Mouse (Mus musculus): ENCODE measurements around the gene Zfand4. TPM values are rescaled to one million over a fixed set of nuclear protein-coding genes. Genes with fewer than 3 reads are reported as not detected.

Zfand4 gene
- total and polyA plus RNA-seq, 3 experiments: 4.3 to 5.5 TPM; not detected in 1

GRCm38 (mm10) chr6:116286870-116287575, 23.0 kb downstream of the Zfand4 start:
- Histone ChIP-seq H3K9ac (ENCODE audit: control insufficient read depth, low read depth, low read length, poor library complexity, severe bottlenecking) (0 out of 2 replicates have a peak overlapping the region, but pooled peaks have one; percentile 11), H3K27me3 (ENCODE audit: control insufficient read depth in 1 of 2, insufficient read depth in 2 of 2, low read length in 2 of 2) (no peaks in the 10 kb centered on the region), H3K4me1 (ENCODE audit: control insufficient read depth in 1 of 2, insufficient read depth in 2 of 2, low read length in 2 of 2) (peaks cover 12 to 15% of the 10 kb centered on the region in 2 experiments), H3K36me3 (ENCODE audit: control insufficient read depth in 1 of 2, insufficient read depth in 2 of 2, low read length in 2 of 2) (peaks cover 0 to 18% of the 10 kb centered on the region in 2 experiments; a peak in 2 of 4 replicates), H3K27ac (ENCODE audit: control insufficient read depth, low read depth, low read length) (peak overlapping the region; percentile 80), H3K4me3 (ENCODE audit: control insufficient read depth in 1 of 2, insufficient read depth in 1 of 2, low read depth in 2 of 2, low read length in 2 of 2) (no peak overlapping the region), H3K9me3 (replicated peaks; ENCODE audit: insufficient read depth, low read length) (no peaks in the 10 kb centered on the region), H3K79me2 (ENCODE audit: control insufficient read depth, insufficient read depth, low read length, poor library complexity) (no peaks in the 10 kb centered on the region)
- DNase-seq (ENCODE audit: low read depth, low spot score): peak; percentile 94
- 0 out of 2 replicates have a peak, but pooled peaks have one; percentile 12 for TF ChIP-seq HCFC1 (IDR thresholded peaks at IDR 0.05; ENCODE audit: low read depth, low read length)
- peak; percentile 90 to 91 for TF ChIP-seq EP300 (IDR thresholded peaks at IDR 0.05; ENCODE audit: low read depth in 1 of 2, low read length in 2 of 2)
- 0 out of 2 replicates have a peak, but pooled peaks have one; percentile 31 for TF ChIP-seq MYB (IDR thresholded peaks at IDR 0.05; ENCODE audit: low read depth, low read length)
- peak; percentile 69; the same call in 1 of the 2 replicates for TF ChIP-seq MYC (IDR thresholded peaks at IDR 0.05; ENCODE audit: low read depth, low read length)
- peak; percentile 92 for TF ChIP-seq TAL1 (IDR thresholded peaks at IDR 0.05; ENCODE audit: low read length)
- TF ChIP-seq USF1 (IDR thresholded peaks at IDR 0.05; ENCODE audit: low read depth, low read length): 0 out of 2 replicates have a peak, but pooled peaks have one; percentile 6
- peak; percentile 78 for TF ChIP-seq MAX (IDR thresholded peaks at IDR 0.05; ENCODE audit: low read length)
- TF ChIP-seq POLR2AphosphoS5 (IDR thresholded peaks at IDR 0.05; ENCODE audit: borderline replicate concordance, low read depth, low read length): no peak
- no peak for TF ChIP-seq UBTF (IDR thresholded peaks at IDR 0.05; ENCODE audit: borderline replicate concordance, insufficient read depth, low read depth, low read length)
- no peak for TF ChIP-seq CHD1 (IDR thresholded peaks at IDR 0.05; ENCODE audit: low read depth, low read length)
- peak; percentile 79 for TF ChIP-seq RCOR1 (IDR thresholded peaks at IDR 0.05; ENCODE audit: low read depth, low read length)
- TF ChIP-seq ZNF384 (IDR thresholded peaks at IDR 0.05; ENCODE audit: low read depth, low read length): no peak
- TF ChIP-seq MAFK (IDR thresholded peaks at IDR 0.05; ENCODE audit: borderline replicate concordance, low read depth, low read length): peak; percentile 70; the same call in 1 of the 2 replicates
- TF ChIP-seq ELF1 (IDR thresholded peaks at IDR 0.05; ENCODE audit: low read depth, low read length): no peak
- TF ChIP-seq GABPA (IDR thresholded peaks at IDR 0.05; ENCODE audit: low read depth, low read length): peak; percentile 73
- TF ChIP-seq NELFE (IDR thresholded peaks at IDR 0.05; ENCODE audit: low read depth, low read length): peak; percentile 36; the same call in 1 of the 2 replicates
- TF ChIP-seq POLR2AphosphoS2 (IDR thresholded peaks at IDR 0.05; ENCODE audit: low read length): no peak
- no peak for TF ChIP-seq KAT2A (conservative IDR thresholded peaks at IDR 0.05; ENCODE audit: low read depth, low read length)
- TF ChIP-seq GATA1 (IDR thresholded peaks at IDR 0.05; ENCODE audit: low read depth, low read length): peak; percentile 70
- no peak for TF ChIP-seq USF2 (IDR thresholded peaks at IDR 0.05; ENCODE audit: borderline replicate concordance in 1 of 2, insufficient read depth in 1 of 2, low read depth in 1 of 2, low read length in 2 of 2)
- no peak for TF ChIP-seq ZMIZ1 (IDR thresholded peaks at IDR 0.05; ENCODE audit: low read depth, low read length)
- no peak for TF ChIP-seq POLR2A (IDR thresholded peaks at IDR 0.05; ENCODE audit: control insufficient read depth in 1 of 2, insufficient read depth in 1 of 2, low read depth in 1 of 2, low read length in 2 of 2, poor library complexity in 1 of 2)
- no peak; the same call in 1 of the 2 replicates for TF ChIP-seq ZKSCAN1 (IDR thresholded peaks at IDR 0.05; ENCODE audit: low read depth, low read length)
- peak; percentile 51; the same call in 1 of the 2 replicates for TF ChIP-seq TBP (IDR thresholded peaks at IDR 0.05; ENCODE audit: low read depth, low read length)
- no peak for TF ChIP-seq MAZ (IDR thresholded peaks at IDR 0.05; ENCODE audit: low read depth, low read length)
- TF ChIP-seq MXI1 (IDR thresholded peaks at IDR 0.05; ENCODE audit: low read depth, low read length): peak; percentile 81
- TF ChIP-seq E2F4 (IDR thresholded peaks at IDR 0.05; ENCODE audit: borderline replicate concordance, low read depth, low read length): no peak
- no peak for TF ChIP-seq SMC3 (IDR thresholded peaks at IDR 0.05; ENCODE audit: low read depth, low read length)
- no peak for TF ChIP-seq MEF2A (IDR thresholded peaks at IDR 0.05; ENCODE audit: extremely low read depth, insufficient replicate concordance, low read depth, low read length, poor library complexity, severe bottlenecking)
- TF ChIP-seq NRF1 (IDR thresholded peaks at IDR 0.05; ENCODE audit: insufficient read depth, low read depth, low read length, poor library complexity, severe bottlenecking): no peak
- TF ChIP-seq JUND (IDR thresholded peaks at IDR 0.05; ENCODE audit: low read depth, low read length): peak; percentile 82; the same call in 1 of the 2 replicates
- TF ChIP-seq ETS1 (IDR thresholded peaks at IDR 0.05; ENCODE audit: low read depth, low read length): peak; percentile 98
- TF ChIP-seq TCF12 (IDR thresholded peaks at IDR 0.05; ENCODE audit: low read depth, low read length): peak; percentile 91
- TF ChIP-seq CTCF (IDR thresholded peaks at IDR 0.05 in 2 of 3, conservative IDR thresholded peaks at IDR 0.05 in 1 of 3; ENCODE audit: control insufficient read depth in 1 of 3, insufficient read depth in 1 of 3, low read depth in 2 of 3, low read length in 3 of 3, poor library complexity in 1 of 3, severe bottlenecking in 1 of 3): no peak
- peak; percentile 50; the same call in 1 of the 2 replicates for TF ChIP-seq BHLHE40 (IDR thresholded peaks at IDR 0.05; ENCODE audit: borderline replicate concordance, low read depth, low read length)

All from MEL (cell line).